Mouse (Mus musculus) thymus, adult 2 months (tissue): ENCODE data around the gene Tas1r3. TPM values are rescaled to one million over a fixed set of nuclear protein-coding genes. Genes with fewer than 3 reads are reported as not detected.

ENCODE experiments used
- DNase-seq: peaks from one replicate; pipeline ENCODE4 v3.0.0; 2021
- H3K27ac ChIP-seq: fragments of 200-500 bp; 2 replicates; pipeline ENCODE4 v1.5.1; 2012; ENCODE audit warnings: low read length, control low read depth; ENCODE audit not compliant: control insufficient read depth, insufficient read depth
- H3K27me3 ChIP-seq: fragments of 200-500 bp; 2 replicates; pipeline ENCODE4 v1.6.1; 2012; ENCODE audit warnings: mild to moderate bottlenecking, low read length, moderate library complexity, mixed read lengths; ENCODE audit not compliant: control insufficient read depth, insufficient read depth
- H3K36me3 ChIP-seq: fragments of 200-500 bp; 2 replicates; pipeline ENCODE4 v1.6.1; 2012; ENCODE audit warnings: mild to moderate bottlenecking, low read length, moderate library complexity; ENCODE audit not compliant: control insufficient read depth, insufficient read depth
- H3K4me1 ChIP-seq: fragments of 200-500 bp; replicated peaks from 2 replicates; pipeline ENCODE4 v1.6.1; 2012; ENCODE audit warnings: low read length; ENCODE audit not compliant: control insufficient read depth, insufficient read depth
- H3K4me3 ChIP-seq: fragments of 200-500 bp; 2 replicates; pipeline ENCODE4 v1.5.1; 2012; ENCODE audit warnings: mild to moderate bottlenecking, low read length, control low read depth, moderate library complexity; ENCODE audit not compliant: control insufficient read depth, insufficient read depth
- CTCF ChIP-seq: fragments of 200-500 bp; IDR thresholded peaks from 2 replicates; pipeline ENCODE4 v1.5.1; 2012; ENCODE audit warnings: mild to moderate bottlenecking, control low read depth, low read length, moderate library complexity, borderline replicate concordance; ENCODE audit not compliant: control insufficient read depth, poor library complexity, insufficient read depth; ENCODE audit errors: extremely low read depth
- POLR2A ChIP-seq: fragments of 200-500 bp; IDR thresholded peaks from 2 replicates; pipeline ENCODE4 v1.6.1; 2012; ENCODE audit warnings: mild to moderate bottlenecking, low read length, control low read depth, moderate library complexity; ENCODE audit not compliant: control insufficient read depth, poor library complexity, insufficient read depth; ENCODE audit errors: extremely low read depth
- WGBS: fragments of 180-500 bp; shearing (Covaris S2); methylation state at CpG from one replicate; pipeline ENCODE4 v1.1.7; 2018; 5-methylcytosine and 5-hydroxymethylcytosine counted together
- polyA plus RNA-seq: library from polyadenylated mRNA; depleted of rRNA; stranded (reverse); fragments of >200 nt; gene quantifications from 2 replicates; pipeline ENCODE4 v1.2.3, GENCODE M21; 2012

The Tas1r3 gene
- polyA plus RNA-seq, 1 experiment = 3.0 TPM

DNA sequence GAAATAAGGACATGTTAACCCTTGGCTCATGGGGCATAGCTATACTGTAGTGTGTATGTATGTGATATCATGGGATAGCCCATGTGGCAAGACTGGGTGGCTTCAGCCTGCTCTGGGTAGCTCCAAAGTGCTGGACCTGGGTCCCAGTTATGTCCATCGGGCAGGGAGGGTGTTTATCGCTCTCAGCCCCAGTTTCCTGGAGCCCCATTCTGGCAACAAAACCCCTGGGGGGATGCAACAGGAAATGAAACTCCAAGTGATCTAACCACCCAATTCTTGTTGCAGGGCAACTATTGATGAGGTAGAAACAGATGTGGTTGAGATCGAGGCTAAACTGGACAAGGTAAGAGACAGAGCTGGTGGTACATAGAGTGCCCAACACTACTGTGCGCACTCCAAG, 32.7 kb upstream of the Tas1r3 start:
- Histone ChIP-seq H3K27ac (no peak overlapping the region), H3K4me1 (peaks cover 28% of the 10 kb centered on the region), H3K4me3 (no peak overlapping the region), H3K36me3 (peaks cover 21% of the 10 kb centered on the region), H3K27me3 (no peaks in the 10 kb centered on the region)
- no peak for DNase-seq
- TF ChIP-seq CTCF (no peak), POLR2A (no peak)
- 92% methylated on average over 4 of the region's 4 CpGs for WGBS

GRCm38 (mm10) chr4:155895216-155895615, 32.1 kb upstream of the Tas1r3 start:
- peaks cover 32% of the 10 kb centered on the region for H3K4me1 ChIP-seq
- no peak for TF ChIP-seq CTCF
- TF ChIP-seq POLR2A = no peak
- WGBS = 91% methylated on average over 6 of the region's 6 CpGs
- no peaks in the 10 kb centered on the region for H3K27me3 ChIP-seq
- H3K36me3 ChIP-seq = peaks cover 16% of the 10 kb centered on the region
- no peak for DNase-seq
- H3K27ac ChIP-seq = no peak overlapping the region
- H3K4me3 ChIP-seq = no peak overlapping the region

GRCm38 (mm10) chr4:155894311-155894881, 31.2 kb upstream of the Tas1r3 start:
- no peaks in the 10 kb centered on the region for H3K27me3 ChIP-seq
- peaks cover 32% of the 10 kb centered on the region for H3K4me1 ChIP-seq
- H3K36me3 ChIP-seq = peaks cover 8% of the 10 kb centered on the region; the same call in 1 of the 2 replicates
- DNase-seq = peak; percentile 71
- 31% methylated on average over 8 of the region's 8 CpGs for WGBS
- H3K27ac ChIP-seq = no peak overlapping the region
- no peak for TF ChIP-seq CTCF
- TF ChIP-seq POLR2A = no peak
- no peak overlapping the region for H3K4me3 ChIP-seq

GRCm38 (mm10) chr4:155893212-155893690, 30.1 kb upstream of the Tas1r3 start:
- WGBS = 76% methylated on average over 8 of the region's 8 CpGs
- Histone ChIP-seq H3K27ac (no peak overlapping the region), H3K27me3 (no peaks in the 10 kb centered on the region), H3K4me3 (no peak overlapping the region), H3K36me3 (peaks cover 3% of the 10 kb centered on the region; the same call in 1 of the 2 replicates), H3K4me1 (peaks cover 32% of the 10 kb centered on the region)
- TF ChIP-seq POLR2A (no peak), CTCF (no peak)
- DNase-seq = no peak

DNA sequence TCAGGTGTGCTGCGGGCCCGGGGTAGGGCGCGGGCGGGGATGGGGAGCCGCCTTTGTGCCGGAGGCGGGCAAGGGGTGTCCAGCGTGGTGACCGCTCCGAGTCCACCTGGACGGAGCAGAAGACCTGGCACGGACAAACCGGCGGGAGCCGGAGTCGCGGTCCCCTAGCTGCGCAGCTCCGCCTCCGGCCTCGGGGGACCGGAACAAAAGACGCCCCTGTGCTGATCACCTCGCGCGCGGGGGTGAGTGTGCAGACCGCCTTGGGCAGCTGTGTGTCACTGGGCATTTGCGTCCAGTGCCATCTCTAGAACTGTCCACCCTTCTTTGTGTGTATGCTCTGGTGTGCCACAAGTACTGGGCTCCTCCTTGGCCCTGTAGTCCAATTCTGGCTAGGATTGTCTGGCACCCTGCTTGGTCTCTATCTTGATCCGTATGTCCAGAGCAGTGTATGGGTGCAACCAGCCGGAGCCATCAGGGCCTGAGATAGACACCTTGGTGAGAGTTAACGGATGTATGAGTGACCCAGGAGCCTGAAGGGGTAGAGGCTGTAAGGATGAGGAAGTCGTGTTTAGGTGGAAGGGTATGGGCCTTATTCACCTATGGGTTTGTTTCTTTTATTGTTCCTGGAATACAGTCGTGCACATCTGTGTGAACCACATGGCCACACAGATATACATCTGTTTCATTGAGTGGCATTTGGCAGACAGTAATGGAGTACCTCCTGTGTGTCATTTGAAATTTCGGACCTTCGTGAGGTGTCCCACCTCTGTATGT, 29.5 kb upstream of the Tas1r3 start:
- H3K4me3 ChIP-seq = peak overlapping the region; percentile 69
- no peak for DNase-seq
- no peaks in the 10 kb centered on the region for H3K27me3 ChIP-seq
- peaks cover 32% of the 10 kb centered on the region for H3K4me1 ChIP-seq
- H3K36me3 ChIP-seq = peaks cover 9% of the 10 kb centered on the region; the same call in 1 of the 2 replicates
- no peak overlapping the region for H3K27ac ChIP-seq
- 4% methylated on average over 37 of the region's 37 CpGs for WGBS
- TF ChIP-seq POLR2A = no peak
- TF ChIP-seq CTCF = no peak

- Histone ChIP-seq H3K4me3 (peak overlapping the region; percentile 69), H3K4me1 (peaks cover 32% of the 10 kb centered on the region), H3K36me3 (peaks cover 15% of the 10 kb centered on the region), H3K27me3 (no peaks in the 10 kb centered on the region), H3K27ac (peak overlapping the region; percentile 84)
- TF ChIP-seq CTCF (peak; percentile 43; the same call in 1 of the 2 replicates), POLR2A (peak; percentile 64; the same call in 1 of the 2 replicates)
- under 1% methylated on average over 56 of the region's 56 CpGs for WGBS
- peak; percentile 84 for DNase-seq
These were observed 28.9 kb upstream of the Tas1r3 start for GRCm38 (mm10) chr4:155892017-155892416.

GRCm38 (mm10) chr4:155891551-155892001, 28.4 kb upstream of the Tas1r3 start, which contains the start of the genes Pusl1 and Acap3:
Gene Pusl1 (minus strand): TSS chr4:155891781.
Gene Acap3 (plus strand): TSS chr4:155891822.
- peak; percentile 97 for DNase-seq
- peaks cover 32% of the 10 kb centered on the region for H3K4me1 ChIP-seq
- no peaks in the 10 kb centered on the region for H3K27me3 ChIP-seq
- TF ChIP-seq POLR2A = no peak
- 0 out of 2 replicates have a peak, but pooled peaks have one; percentile 7 for TF ChIP-seq CTCF
- peaks cover 19% of the 10 kb centered on the region for H3K36me3 ChIP-seq
- peak within 1 kb of the TSS; percentile 84 for H3K27ac ChIP-seq
- peak within 1 kb of the TSS; percentile 69 for H3K4me3 ChIP-seq
- under 1% methylated on average over 52 of the region's 52 CpGs for WGBS
